Mouse (Mus musculus): Measurements from ENCODE around the gene Parp16.

Parp16 gene

GRCm38 (mm10) chr9:65244036-65244806 lies 49.1 kb downstream of the Parp16 start:
- no peak for TF ChIP-seq GATA4 (IDR thresholded peaks at IDR 0.05; ENCODE audit: insufficient replicate concordance, low read length)

- no peak for TF ChIP-seq GATA4 (IDR thresholded peaks at IDR 0.05; ENCODE audit: insufficient replicate concordance, low read length)
Measured at GRCm38 (mm10) chr9:65247502-65248376, 52.6 kb downstream of the Parp16 start.

GRCm38 (mm10) chr9:65248377-65248690 lies 53.2 kb downstream of the Parp16 start:
- TF ChIP-seq GATA4 (IDR thresholded peaks at IDR 0.05; ENCODE audit: insufficient replicate concordance, low read length) = no peak

GRCm38 (mm10) chr9:65252026-65252425 lies 56.9 kb downstream of the Parp16 start:
- TF ChIP-seq GATA4 (IDR thresholded peaks at IDR 0.05; ENCODE audit: insufficient replicate concordance, low read length) = no peak

GRCm38 (mm10) chr9:65255906-65256600 lies 60.9 kb downstream of the Parp16 start:
- TF ChIP-seq GATA4 (IDR thresholded peaks at IDR 0.05; ENCODE audit: insufficient replicate concordance, low read length) = no peak

GRCm38 (mm10) chr9:65257218-65257910 lies 62.2 kb downstream of the Parp16 start:
- TF ChIP-seq GATA4 (IDR thresholded peaks at IDR 0.05; ENCODE audit: insufficient replicate concordance, low read length) = no peak

- no peak for TF ChIP-seq GATA4 (IDR thresholded peaks at IDR 0.05; ENCODE audit: insufficient replicate concordance, low read length)
Measured at GRCm38 (mm10) chr9:65259366-65259765, 64.2 kb downstream of the Parp16 start.

- no peak for TF ChIP-seq GATA4 (IDR thresholded peaks at IDR 0.05; ENCODE audit: insufficient replicate concordance, low read length)
Measured at GRCm38 (mm10) chr9:65261591-65262230, 66.6 kb downstream of the Parp16 start.

- no peak for TF ChIP-seq GATA4 (IDR thresholded peaks at IDR 0.05; ENCODE audit: insufficient replicate concordance, low read length)
Measured at GRCm38 (mm10) chr9:65262641-65263120, 67.5 kb downstream of the Parp16 start.

GRCm38 (mm10) chr9:65264959-65265358 lies 69.8 kb downstream of the Parp16 start, which contains the start of gene Cilp:
Cilp (plus strand) TSS chr9:65265180.
- TF ChIP-seq GATA4 (IDR thresholded peaks at IDR 0.05; ENCODE audit: insufficient replicate concordance, low read length) = no peak

- no peak for TF ChIP-seq GATA4 (IDR thresholded peaks at IDR 0.05; ENCODE audit: insufficient replicate concordance, low read length)
Measured at GRCm38 (mm10) chr9:65267742-65268515, 72.8 kb downstream of the Parp16 start.

GRCm38 (mm10) chr9:65273048-65273809 lies 78.1 kb downstream of the Parp16 start:
- TF ChIP-seq GATA4 (IDR thresholded peaks at IDR 0.05; ENCODE audit: insufficient replicate concordance, low read length) = no peak

- TF ChIP-seq GATA4 (IDR thresholded peaks at IDR 0.05; ENCODE audit: insufficient replicate concordance, low read length) = no peak
Measured at GRCm38 (mm10) chr9:65273873-65274272, 78.7 kb downstream of the Parp16 start.
